Mouse (Mus musculus): ENCODE measurements around the gene Catsper3.

- TF ChIP-seq GATA1 (IDR thresholded peaks at IDR 0.05; ENCODE audit: borderline replicate concordance, low read length): no peak
- no peak for TF ChIP-seq FLI1 (IDR thresholded peaks at IDR 0.05; ENCODE audit: low read length)
Observed at GRCm38 (mm10) chr13:55824151-55824945, 40.0 kb downstream of the Catsper3 start.
